Mouse (Mus musculus): Measurements from ENCODE around the gene Tcf7l1.

DNA sequence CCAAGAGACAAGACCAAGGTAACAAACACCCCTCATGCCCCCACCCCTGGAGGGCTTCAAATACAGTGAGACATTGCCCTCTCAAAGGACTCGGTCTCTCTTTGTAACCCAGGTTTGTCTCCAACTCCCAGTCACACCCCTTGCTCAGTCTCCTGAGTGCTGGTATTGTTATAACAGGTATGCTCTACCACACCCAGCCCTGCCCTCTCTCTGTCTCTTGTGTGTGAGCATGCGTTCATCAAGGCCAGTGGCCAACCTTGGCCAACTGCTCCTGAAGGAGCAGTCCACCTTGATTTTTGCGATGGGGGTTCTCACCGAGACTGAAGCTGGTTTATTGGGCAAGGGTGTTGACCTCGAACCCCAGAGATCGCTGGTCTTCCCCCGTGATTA, 133.0 kb downstream of the Tcf7l1 start:
- no peak for TF ChIP-seq CTCF (IDR thresholded peaks at IDR 0.05; ENCODE audit: low read depth)
- TF ChIP-seq EP300 (IDR thresholded peaks at IDR 0.05; ENCODE audit: low read depth), result no peak
